Mouse (Mus musculus) heart, embryonic 11.5 days (tissue): Measurements from ENCODE around the gene Pfkfb3. TPM values are rescaled to one million over a fixed set of nuclear protein-coding genes. Genes with fewer than 3 reads are reported as not detected.

Source experiments
- ATAC-seq: fragments of 200-750 bp; cut with Nextera tagmentation; replicated peaks from 2 replicates; pipeline ENCODE4 v1.8.0; 2017; ENCODE audit warnings: moderate library complexity; ENCODE audit not compliant: insufficient number of reproducible peaks, low FRiP score, low TSS enrichment
- H3K27ac ChIP-seq: fragments of 300-500 bp; sonication (generic); 2 replicates; pipeline ENCODE4 v1.5.1; 2014; ENCODE audit warnings: mild to moderate bottlenecking, low read depth, low read length
- H3K27me3 ChIP-seq: fragments of 300-500 bp; sonication (generic); 2 replicates; pipeline ENCODE4 v1.6.1; 2014; ENCODE audit warnings: mild to moderate bottlenecking, low read length, mixed read lengths; ENCODE audit not compliant: control insufficient read depth, insufficient read depth
- H3K36me3 ChIP-seq: fragments of 300-500 bp; sonication (generic); 2 replicates; pipeline ENCODE4 v1.6.1; 2014; ENCODE audit warnings: mild to moderate bottlenecking, low read length, moderate library complexity, mixed read lengths; ENCODE audit not compliant: control insufficient read depth, insufficient read depth
- H3K4me1 ChIP-seq: fragments of 300-500 bp; sonication (generic); 2 replicates; pipeline ENCODE4 v1.6.1; 2014; ENCODE audit warnings: low read length; ENCODE audit not compliant: control insufficient read depth, insufficient read depth
- H3K4me2 ChIP-seq: fragments of 300-500 bp; sonication (generic); 2 replicates; pipeline ENCODE4 v1.6.1; 2014; ENCODE audit warnings: mild to moderate bottlenecking, moderate library complexity
- H3K4me3 ChIP-seq: fragments of 300-500 bp; sonication (generic); 2 replicates; pipeline ENCODE4 v1.5.1; 2014; ENCODE audit warnings: low read depth, low read length
- H3K9ac ChIP-seq: fragments of 300-500 bp; sonication (generic); 2 replicates; pipeline ENCODE4 v1.6.1; 2014; ENCODE audit warnings: mild to moderate bottlenecking, low read depth, low read length, moderate library complexity
- H3K9me3 ChIP-seq: fragments of 300-500 bp; sonication (generic); replicated peaks from 2 replicates; pipeline ENCODE4 v1.6.1; 2016; ENCODE audit warnings: low read length; ENCODE audit not compliant: control insufficient read depth
- WGBS: fragments of 180-500 bp; shearing (Covaris S2); extraction: QIAGEN DNeasy Blood & Tissue Kit; methylation state at CpG from one replicate; pipeline ENCODE4 v1.1.7; 2014; ENCODE audit not compliant: insufficient replicate concordance; 5-methylcytosine and 5-hydroxymethylcytosine counted together
- polyA plus RNA-seq: library from polyadenylated mRNA; unstranded; fragments of >200 nt; fragmentation: Nextera tagmentation; extraction: Ambion mirVana; gene quantifications from 2 replicates; pipeline ENCODE4 v1.2.1, GENCODE M21; 2014

Pfkfb3 gene
- polyA plus RNA-seq: 13.8 and 17.0 TPM in 2 replicates

- H3K4me3 ChIP-seq: peak within 1 kb of the TSS; percentile 64
- peak within 1 kb of the TSS; percentile 73 for H3K9ac ChIP-seq
- ATAC-seq: peak; percentile 70
- no peaks in the 10 kb centered on the region for H3K36me3 ChIP-seq
- H3K27ac ChIP-seq: no peak within 1 kb of the TSS
- peak within 1 kb of the TSS; percentile 97 for H3K4me2 ChIP-seq
- H3K27me3 ChIP-seq: peaks cover 2% of the 10 kb centered on the region; the same call in 1 of the 2 replicates
- H3K9me3 ChIP-seq: no peaks in the 10 kb centered on the region
- peaks cover 4% of the 10 kb centered on the region; the same call in 1 of the 2 replicates for H3K4me1 ChIP-seq
- 1% methylated on average over 67 of the region's 67 CpGs for WGBS
These were observed at the start of gene Pfkfb3 for GRCm38 (mm10) chr2:11553471-11554400. TSS of gene Pfkfb3 (minus strand) at chr2:11554077.

- Histone ChIP-seq H3K27ac (peak overlapping the region; percentile 73; the same call in 1 of the 2 replicates), H3K36me3 (peaks cover 8% of the 10 kb centered on the region), H3K27me3 (no peaks in the 10 kb centered on the region), H3K4me1 (peaks cover 7% of the 10 kb centered on the region), H3K4me3 (peak overlapping the region; percentile 96), H3K9ac (peak overlapping the region; percentile 98), H3K9me3 (no peaks in the 10 kb centered on the region), H3K4me2 (peak overlapping the region; percentile 85)
- peak; percentile 97 for ATAC-seq
- under 1% methylated on average over 77 of the region's 78 CpGs for WGBS
These were observed 48.9 kb upstream of the Pfkfb3 start for GRCm38 (mm10) chr2:11602506-11603489.

GRCm38 (mm10) chr2:11601795-11602194 lies 47.9 kb upstream of the Pfkfb3 start:
- 78% methylated on average over 6 of the region's 6 CpGs for WGBS
- Histone ChIP-seq H3K9ac (peak overlapping the region; percentile 98), H3K27ac (no peak overlapping the region), H3K36me3 (peaks cover 11% of the 10 kb centered on the region), H3K27me3 (no peaks in the 10 kb centered on the region), H3K4me1 (peaks cover 7% of the 10 kb centered on the region), H3K4me3 (peak overlapping the region; percentile 96), H3K9me3 (no peaks in the 10 kb centered on the region), H3K4me2 (peak overlapping the region; percentile 85)
- ATAC-seq: no peak

GRCm38 (mm10) chr2:11597906-11598305 lies 44.0 kb upstream of the Pfkfb3 start:
- H3K4me2 ChIP-seq: no peak overlapping the region
- no peak overlapping the region for H3K9ac ChIP-seq
- peaks cover 36% of the 10 kb centered on the region for H3K36me3 ChIP-seq
- no peak overlapping the region for H3K27ac ChIP-seq
- H3K4me3 ChIP-seq: no peak overlapping the region
- peaks cover 7% of the 10 kb centered on the region for H3K4me1 ChIP-seq
- WGBS: 94% methylated on average over 7 of the region's 7 CpGs
- H3K9me3 ChIP-seq: no peaks in the 10 kb centered on the region
- H3K27me3 ChIP-seq: no peaks in the 10 kb centered on the region
- no peak for ATAC-seq

DNA sequence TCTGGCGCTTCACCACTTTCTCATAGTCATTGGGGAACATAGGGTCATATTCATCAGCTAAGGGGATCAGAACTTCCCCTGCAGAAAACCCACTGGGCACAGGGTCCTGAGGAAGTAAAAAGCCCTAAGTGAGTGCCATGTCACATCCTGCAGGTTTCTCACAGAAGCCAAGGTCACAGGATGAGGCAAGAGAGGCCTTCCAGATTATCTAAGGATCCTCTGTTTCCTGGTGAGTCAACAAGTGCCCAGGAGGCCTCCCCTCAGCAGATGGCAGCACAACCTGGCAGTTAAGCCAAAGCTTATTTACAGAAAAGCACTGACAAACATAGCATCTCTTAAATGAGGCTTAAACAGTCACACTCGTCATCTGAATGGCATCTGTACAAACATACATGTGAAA lies 42.8 kb upstream of the Pfkfb3 start:
- H3K36me3 ChIP-seq: peaks cover 47% of the 10 kb centered on the region
- peaks cover 2% of the 10 kb centered on the region for H3K4me1 ChIP-seq
- no peaks in the 10 kb centered on the region for H3K9me3 ChIP-seq
- no peak overlapping the region for H3K27ac ChIP-seq
- no peak for ATAC-seq
- no peaks in the 10 kb centered on the region for H3K27me3 ChIP-seq
- H3K4me3 ChIP-seq: no peak overlapping the region
- 80% methylated on average over 2 of the region's 2 CpGs for WGBS
- H3K9ac ChIP-seq: no peak overlapping the region
- H3K4me2 ChIP-seq: no peak overlapping the region

GRCm38 (mm10) chr2:11587996-11588395 lies 34.1 kb upstream of the Pfkfb3 start:
- WGBS: 84% methylated on average over 4 of the region's 4 CpGs
- no peak for ATAC-seq

DNA sequence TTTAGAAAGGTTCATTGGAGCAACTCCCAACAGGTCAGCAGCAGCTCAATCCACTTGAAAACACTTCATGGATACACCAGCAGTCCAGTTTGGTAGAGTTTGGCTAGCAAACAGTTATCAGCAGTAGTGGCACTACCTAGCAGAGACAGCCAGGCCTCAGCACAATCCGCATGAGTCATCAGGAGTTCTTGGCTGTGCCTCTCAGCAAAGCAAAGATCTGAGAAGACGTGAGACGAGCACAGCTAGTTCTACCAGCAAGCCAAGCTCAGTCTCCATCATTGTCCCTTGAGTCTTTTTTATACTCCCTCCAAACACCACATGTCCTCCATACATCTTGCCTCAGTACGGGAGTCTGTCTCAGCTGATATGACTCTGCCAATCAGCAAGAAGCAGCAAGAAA lies 25.5 kb upstream of the Pfkfb3 start:
- H3K4me1 ChIP-seq: no peaks in the 10 kb centered on the region
- WGBS: 88% methylated on average over 4 of the region's 4 CpGs
- no peak for ATAC-seq
- no peak overlapping the region for H3K4me3 ChIP-seq
- no peak overlapping the region for H3K27ac ChIP-seq
- no peaks in the 10 kb centered on the region for H3K27me3 ChIP-seq
- peaks cover 10% of the 10 kb centered on the region for H3K36me3 ChIP-seq
- no peak overlapping the region for H3K4me2 ChIP-seq
- no peak overlapping the region for H3K9ac ChIP-seq
- H3K9me3 ChIP-seq: 0 out of 2 replicates have a peak, but pooled peaks cover 3% of the 10 kb centered on the region

More at GRCm38 (mm10) chr2:11587996-11588395, 34.1 kb upstream of the Pfkfb3 start:
- H3K9me3 ChIP-seq: no peaks in the 10 kb centered on the region
- H3K4me1 ChIP-seq: no peaks in the 10 kb centered on the region
- H3K4me3 ChIP-seq: no peak overlapping the region
- no peak overlapping the region for H3K9ac ChIP-seq
- H3K36me3 ChIP-seq: peaks cover 60% of the 10 kb centered on the region
- H3K27ac ChIP-seq: no peak overlapping the region
- H3K4me2 ChIP-seq: no peak overlapping the region
- H3K27me3 ChIP-seq: no peaks in the 10 kb centered on the region

DNA sequence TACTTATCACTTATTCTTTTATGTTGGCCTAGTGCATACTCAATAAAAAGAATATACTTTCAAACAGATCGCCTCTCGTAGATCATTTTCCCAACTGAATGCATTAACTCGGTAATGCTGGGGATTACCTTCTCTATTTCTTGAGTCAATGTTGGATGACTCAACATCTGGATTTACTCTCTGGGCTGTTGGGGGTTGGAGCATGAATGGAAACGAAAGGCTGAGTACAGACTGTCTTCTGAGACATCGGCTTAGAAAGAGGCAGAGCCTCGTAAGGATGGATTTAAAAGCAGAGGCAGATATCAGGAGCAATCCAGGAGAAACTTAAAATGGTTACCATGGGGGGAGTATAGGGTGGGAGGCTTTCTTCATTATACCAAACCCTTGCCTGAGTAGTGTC lies 24.3 kb upstream of the Pfkfb3 start:
- Histone ChIP-seq H3K9ac (no peak overlapping the region), H3K36me3 (peaks cover 7% of the 10 kb centered on the region), H3K9me3 (0 out of 2 replicates have a peak, but pooled peaks cover 3% of the 10 kb centered on the region), H3K27me3 (no peaks in the 10 kb centered on the region), H3K4me3 (no peak overlapping the region), H3K4me1 (no peaks in the 10 kb centered on the region), H3K27ac (no peak overlapping the region), H3K4me2 (no peak overlapping the region)
- no peak for ATAC-seq
- 85% methylated on average over 6 of the region's 6 CpGs for WGBS
